Mouse (Mus musculus) left cerebral cortex, adult 2 months (tissue): ENCODE measurements around the gene Cdca4. TPM values are rescaled to one million over a fixed set of nuclear protein-coding genes. Genes with fewer than 3 reads are reported as not detected.

Experiments used
- DNase-seq, 2 experiments: peaks; one replicate each; pipeline ENCODE4 v3.0.0; 2021 to 2022; ENCODE audit warnings: low spot score in 2 of 2, mixed read lengths in 1 of 2; ENCODE audit errors: extremely low spot score in 1 of 2
- H3K27ac ChIP-seq: fragments of 200-600 bp; 2 replicates; pipeline ENCODE4 v1.8.1; 2022
- H3K4me3 ChIP-seq: fragments of 200-600 bp; 2 replicates; pipeline ENCODE4 v1.8.1; 2022
- CTCF ChIP-seq: fragments of 200-600 bp; IDR thresholded peaks from 2 replicates; pipeline ENCODE4 v1.8.1; 2022; ENCODE audit warnings: antibody characterized with exemption, mild to moderate bottlenecking, moderate library complexity
- intact Hi-C: fragments of 180-260 bp; cut with DNase I; formaldehyde crosslinking; loops from one replicate; pipeline ENCODE4 v1.15.1; 2025
- total RNA-seq, 2 experiments: library from RNA; stranded (reverse); gene quantifications; 2 replicates each; pipeline ENCODE4 v1.2.3; 2021

The Cdca4 gene
- total RNA-seq, 2 experiments from 2014 or later: 10.5 to 12.4 TPM

DNA sequence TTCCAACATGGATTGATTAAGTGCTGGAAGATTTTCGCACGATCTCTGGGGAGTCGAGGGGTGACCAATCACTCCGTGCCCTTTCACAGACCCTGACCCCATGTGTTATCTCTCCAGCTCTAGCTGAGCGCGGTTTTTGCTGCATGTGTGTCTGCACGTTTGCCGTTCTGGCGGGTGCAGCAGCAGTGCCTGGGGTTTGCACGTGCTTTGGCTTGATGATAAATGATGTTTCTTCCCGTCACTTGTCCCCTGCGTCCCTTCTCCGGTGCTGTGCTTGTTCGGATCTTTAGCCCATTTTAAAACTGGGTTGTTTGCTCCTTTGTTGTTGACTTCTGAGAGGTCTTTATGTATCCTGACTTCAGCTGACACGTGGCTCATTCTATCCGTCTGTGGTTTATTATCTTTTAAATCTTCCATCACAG, 40.6 kb upstream of the Cdca4 start:
- Histone ChIP-seq H3K27ac (no peak overlapping the region), H3K4me3 (no peak overlapping the region)
- no peak for DNase-seq
- no peak for TF ChIP-seq CTCF
- intact Hi-C loops: no loop called here

DNA sequence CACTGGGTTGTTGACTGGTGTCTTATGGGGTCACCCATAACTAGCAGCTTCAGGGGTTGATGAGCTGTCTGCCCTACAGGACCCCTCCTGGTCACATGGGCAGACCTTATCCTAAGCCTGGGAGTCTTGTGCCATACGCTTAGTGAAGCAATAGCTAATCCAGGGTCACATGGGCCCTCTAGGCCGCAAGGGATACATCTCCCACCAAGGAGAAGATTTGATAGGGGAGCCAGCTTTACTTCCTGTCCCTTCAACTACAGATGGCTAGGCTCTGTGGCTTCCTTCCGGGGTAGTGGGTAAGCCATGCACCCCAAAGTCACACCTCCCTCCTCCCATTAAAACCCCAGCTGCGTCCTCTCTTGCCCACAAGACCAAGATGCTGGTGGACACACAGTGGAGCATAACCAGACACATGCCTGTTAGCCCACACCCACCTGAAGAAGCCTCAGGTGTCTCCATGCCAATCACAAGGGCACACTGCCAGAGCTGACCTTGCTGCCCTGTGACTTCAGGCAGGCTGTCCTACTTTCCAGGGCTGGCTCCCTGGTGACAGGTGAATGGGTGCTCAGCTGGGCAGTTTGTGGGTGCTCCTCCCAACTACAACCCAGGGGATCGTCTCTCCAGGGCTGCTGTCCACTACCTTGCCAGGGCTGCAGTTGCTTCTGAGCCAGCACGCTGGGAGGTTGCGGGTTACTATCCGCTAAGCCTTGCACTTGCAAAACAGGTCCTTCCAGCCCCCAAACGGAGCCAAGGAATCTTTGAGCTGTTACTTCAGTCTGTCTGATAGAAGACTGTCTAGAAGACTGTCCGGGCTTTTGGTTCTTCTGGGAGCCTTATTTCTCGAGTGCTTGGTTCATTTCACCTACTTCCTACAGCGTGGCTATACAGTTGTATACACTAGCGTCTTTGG, 39.2 kb upstream of the Cdca4 start, which contains the start of gene Gpr132:
Gene Gpr132 (minus strand): TSS at position 51 of the 910 bp plus-strand sequence.
- H3K27ac ChIP-seq: no peak within 1 kb of the TSS
- no peak within 1 kb of the TSS for H3K4me3 ChIP-seq
- TF ChIP-seq CTCF: no peak
- no peak for DNase-seq
- intact Hi-C loops: no loop called here

DNA sequence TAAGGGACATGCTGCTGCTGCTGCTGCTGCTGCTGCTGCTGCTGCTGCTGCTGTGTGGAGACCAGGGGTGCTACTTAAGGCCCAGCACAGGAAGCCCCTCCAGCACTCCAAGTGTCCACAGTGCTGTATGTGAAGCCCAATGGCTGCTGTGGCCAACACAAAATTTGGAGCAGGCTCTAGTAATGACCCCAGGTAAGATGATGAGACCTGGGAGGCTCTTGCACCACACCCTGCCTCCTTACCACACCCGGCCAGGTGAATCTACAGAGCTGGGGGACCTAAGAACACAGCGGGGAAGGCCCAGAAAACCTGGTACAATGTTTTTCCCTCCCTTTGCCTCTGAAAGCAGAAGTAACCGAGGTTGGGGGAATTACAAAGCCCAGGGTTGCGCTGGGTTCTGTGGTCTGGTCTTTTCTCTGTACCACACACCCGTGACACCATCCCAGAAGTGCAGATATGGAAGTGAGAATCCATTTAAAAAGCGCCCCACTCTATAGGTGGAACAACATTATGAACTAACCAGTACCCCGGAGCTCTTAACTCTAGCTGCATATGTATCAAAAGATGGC, 38.0 kb upstream of the Cdca4 start:
- no peak overlapping the region for H3K4me3 ChIP-seq
- intact Hi-C loops: no loop called here
- no peak overlapping the region for H3K27ac ChIP-seq

DNA sequence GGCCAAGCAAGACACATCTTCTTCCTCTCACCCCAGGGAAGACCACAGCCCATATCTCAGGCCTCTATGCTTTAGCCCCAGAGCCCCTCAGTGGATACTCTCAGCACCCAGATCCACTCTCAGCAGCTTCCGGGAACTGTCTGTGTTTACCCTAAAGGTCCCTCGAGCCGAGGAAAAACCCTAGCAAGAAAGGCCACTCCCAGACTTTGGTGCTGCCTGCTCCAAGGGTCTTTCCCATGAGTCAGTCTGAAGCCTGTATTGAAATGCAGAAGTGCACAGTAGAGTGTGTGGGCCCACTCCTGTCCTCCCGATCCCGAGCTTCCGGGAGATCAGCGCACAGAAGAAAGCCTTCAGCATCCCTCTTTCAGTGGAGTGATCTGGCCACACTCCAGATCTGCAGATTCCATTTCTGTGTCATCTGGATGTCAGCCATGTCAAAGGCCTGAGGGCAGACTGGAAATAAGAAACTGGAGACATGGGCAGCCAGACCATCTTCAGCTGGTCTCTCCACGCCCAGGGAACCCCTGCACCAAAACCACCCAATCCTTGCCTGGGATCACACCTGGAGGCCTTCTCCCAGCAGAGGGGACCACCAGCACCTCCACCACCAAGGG, 37.4 kb upstream of the Cdca4 start:
- no peak overlapping the region for H3K4me3 ChIP-seq
- intact Hi-C loops: no loop called here
- no peak for DNase-seq
- H3K27ac ChIP-seq: no peak overlapping the region
- no peak for TF ChIP-seq CTCF

More for the DNA sequence above, 38.0 kb upstream of the Cdca4 start:
- DNase-seq: no peak
- TF ChIP-seq CTCF: no peak

DNA sequence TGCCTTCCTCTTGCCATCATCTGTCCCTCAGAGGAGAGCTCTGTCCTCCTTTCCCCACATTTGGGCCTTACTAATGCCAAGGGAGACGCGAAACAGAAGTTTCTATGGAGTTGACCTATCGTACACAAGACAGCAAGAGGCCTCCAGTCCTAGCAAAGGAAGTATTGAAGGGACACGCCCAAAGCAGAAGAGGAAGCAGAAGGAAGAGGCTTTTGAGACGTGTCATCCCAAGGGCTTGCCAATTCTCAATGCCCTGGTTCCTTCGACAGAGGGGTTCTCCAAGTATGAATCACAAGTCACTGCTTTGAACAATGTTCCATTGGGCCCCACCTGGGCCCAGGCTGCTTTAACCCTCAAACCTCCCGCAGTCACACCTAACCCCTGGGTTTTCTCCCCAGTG, 35.6 kb upstream of the Cdca4 start:
- H3K4me3 ChIP-seq: no peak overlapping the region
- intact Hi-C loops: no loop called here
- no peak for DNase-seq
- no peak overlapping the region for H3K27ac ChIP-seq
- TF ChIP-seq CTCF: no peak

DNA sequence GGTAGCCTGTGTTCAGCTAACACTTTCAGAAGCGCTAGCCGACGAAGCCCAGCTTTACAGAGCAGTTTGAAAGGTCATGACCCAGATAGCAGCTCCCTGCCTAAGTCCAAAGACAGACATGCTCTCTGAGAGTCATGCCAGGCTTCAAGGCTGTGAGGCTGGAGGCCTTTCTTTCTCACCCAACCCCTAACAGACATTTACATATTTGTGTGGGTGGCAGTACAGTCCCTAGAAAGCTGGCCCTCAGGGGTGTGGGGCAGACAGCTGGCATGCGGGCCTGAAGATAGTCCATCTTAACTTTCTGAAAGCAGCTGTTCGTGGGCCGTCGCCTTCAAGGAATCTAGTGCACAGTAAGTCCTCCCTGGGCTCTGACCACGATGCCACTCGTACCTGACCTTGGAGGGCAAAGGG, 32.7 kb upstream of the Cdca4 start:
- TF ChIP-seq CTCF: no peak
- intact Hi-C loops: no loop called here
- no peak for DNase-seq
- Histone ChIP-seq H3K27ac (no peak overlapping the region), H3K4me3 (no peak overlapping the region)

DNA sequence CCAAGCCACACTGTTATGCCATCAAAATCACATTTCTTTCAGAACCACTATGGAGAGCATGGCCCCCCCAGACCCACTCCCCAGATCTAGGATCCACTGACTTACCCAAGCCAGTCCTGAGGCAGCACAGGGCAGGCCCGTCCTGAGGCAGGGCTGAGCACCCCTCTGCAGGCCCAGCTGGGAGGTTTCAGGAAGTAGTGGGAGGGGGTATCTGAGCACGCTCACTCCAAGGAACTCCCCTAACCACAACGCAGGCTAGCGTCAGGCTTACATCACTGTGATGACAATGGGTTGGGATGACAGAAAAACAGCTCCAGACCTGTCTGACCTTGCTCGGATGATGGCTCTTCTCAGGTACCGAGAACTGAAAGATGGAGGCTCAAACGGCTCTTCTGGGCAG, 31.5 kb upstream of the Cdca4 start:
- intact Hi-C loops: no loop called here
- TF ChIP-seq CTCF: no peak

DNA sequence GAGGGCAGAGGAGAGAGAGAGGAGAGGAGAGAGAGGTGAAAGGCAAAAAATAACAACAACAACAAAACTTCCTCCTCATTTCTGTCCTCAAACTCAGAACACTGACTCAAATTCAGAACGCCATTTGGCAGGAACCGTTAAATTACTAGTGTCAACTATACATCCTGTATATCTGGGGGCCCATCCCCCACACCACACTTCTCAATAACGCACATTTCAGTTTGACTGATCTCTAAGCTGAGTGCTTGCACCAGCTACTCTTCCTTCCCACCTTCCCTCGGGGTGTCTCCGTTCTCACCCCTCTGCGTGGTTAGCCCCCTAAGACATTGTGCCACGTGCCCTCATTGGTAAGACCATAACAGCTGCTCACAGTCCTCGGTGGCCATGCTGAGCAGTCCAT, 30.7 kb upstream of the Cdca4 start:
- H3K27ac ChIP-seq: no peak overlapping the region
- DNase-seq: no peak
- H3K4me3 ChIP-seq: no peak overlapping the region
- no peak for TF ChIP-seq CTCF
- intact Hi-C loops: no loop called here

More for the DNA sequence above, 31.5 kb upstream of the Cdca4 start:
- DNase-seq: no peak
- Histone ChIP-seq H3K27ac (no peak overlapping the region), H3K4me3 (no peak overlapping the region)

DNA sequence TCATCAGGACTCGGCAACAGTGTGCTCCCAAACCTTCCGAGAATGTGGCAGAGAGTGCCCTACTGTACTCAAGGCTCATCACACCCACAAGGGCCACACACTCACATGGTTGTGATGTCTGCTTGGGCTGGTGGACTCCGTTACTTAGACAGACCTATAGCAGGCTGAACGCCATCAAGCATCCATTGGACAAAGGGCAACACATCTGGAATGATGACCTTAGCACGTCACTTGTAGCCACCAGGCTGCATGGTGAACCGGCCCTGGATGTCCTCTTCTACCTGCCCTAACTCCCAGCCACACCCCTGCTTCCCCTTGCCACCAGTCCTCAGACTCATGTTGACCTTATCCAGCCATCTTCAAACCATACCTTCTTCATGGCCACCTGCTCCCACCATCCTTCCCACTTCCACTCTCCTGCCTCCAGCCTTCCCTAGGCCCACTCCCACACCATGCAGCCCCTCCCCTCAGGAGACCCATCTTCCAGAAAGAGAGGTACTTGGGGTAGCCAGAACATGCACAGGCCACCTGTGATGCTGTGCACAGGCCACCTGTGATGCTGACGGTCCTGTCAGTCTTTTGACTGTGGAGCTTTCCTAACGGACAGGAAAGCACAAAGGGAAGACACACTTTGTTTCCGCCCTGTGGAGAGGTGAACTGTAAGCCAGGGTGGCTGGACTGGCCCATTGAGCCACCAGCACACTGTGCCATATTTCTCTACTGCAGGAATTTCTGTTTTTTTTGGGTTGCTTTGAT, 29.5 kb upstream of the Cdca4 start:
- intact Hi-C loops: no loop called here
- no peak for DNase-seq
- H3K4me3 ChIP-seq: no peak overlapping the region
- no peak for TF ChIP-seq CTCF
- H3K27ac ChIP-seq: no peak overlapping the region

DNA sequence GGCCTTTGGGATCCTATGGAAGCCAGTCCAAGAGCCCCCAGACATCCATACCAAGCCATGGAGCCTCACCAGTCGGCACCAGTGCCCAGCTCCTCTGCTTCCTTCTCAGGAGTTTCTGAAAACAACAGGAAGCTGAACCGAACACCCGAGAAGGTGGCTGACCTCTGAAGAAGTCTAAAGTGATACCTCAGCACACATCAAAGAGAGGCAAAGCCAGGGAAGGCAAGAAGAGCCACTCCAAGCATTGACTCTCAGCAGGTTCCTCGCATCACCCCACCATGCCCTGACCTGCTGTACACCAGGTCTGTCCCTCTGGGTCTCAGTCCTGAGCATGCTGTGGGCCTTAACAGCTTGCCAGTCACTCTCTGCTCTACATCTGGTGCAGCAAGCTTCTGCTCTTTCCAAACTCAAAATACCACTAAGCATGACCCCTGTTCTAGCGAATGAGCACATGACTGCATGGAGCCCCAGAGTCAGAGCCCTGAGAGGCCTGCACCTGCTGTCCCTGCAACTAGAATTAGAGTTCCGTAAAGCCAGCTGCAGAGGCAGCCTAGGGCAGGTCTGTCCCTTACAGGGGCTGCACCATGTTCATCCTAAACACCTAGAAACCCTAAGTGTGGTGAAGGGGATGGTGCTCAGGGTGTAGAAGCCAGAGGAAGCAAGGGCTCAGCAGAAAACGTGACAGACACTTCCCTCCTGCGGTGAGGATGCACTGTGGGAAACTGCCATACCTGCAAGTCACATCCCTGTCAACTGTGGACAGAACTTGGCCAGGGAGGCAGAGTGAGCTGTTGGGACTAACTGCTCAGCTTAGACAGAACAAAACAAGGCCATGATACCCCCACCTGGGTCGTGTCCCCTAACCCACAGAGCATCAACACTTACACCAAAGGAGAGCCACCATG, 28.1 kb upstream of the Cdca4 start:
- Histone ChIP-seq H3K4me3 (no peak overlapping the region), H3K27ac (no peak overlapping the region)
- no peak for TF ChIP-seq CTCF
- intact Hi-C loops: no loop called here
- DNase-seq: no peak

DNA sequence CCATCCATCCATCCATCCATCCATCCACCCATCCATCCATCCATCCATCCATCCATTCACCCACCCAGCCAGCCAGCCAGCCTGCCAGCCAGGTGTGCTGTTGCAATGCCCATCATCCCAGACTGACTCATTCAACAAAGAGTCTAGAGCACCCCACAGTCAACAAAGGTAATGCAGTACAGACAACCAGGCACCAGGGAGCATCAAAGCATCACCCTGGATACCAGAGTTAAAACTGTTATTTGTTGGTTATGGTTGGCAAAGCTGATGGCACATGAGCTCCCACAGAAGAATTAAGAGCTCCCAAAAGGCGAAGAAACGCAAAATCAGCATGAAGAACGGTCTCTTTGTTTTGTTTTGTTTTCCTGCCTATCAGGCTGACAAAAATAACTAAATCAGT, 27.1 kb upstream of the Cdca4 start:
- DNase-seq: no peak
- intact Hi-C loops: no loop called here
- TF ChIP-seq CTCF: no peak
- Histone ChIP-seq H3K4me3 (no peak overlapping the region), H3K27ac (no peak overlapping the region)
